Mouse (Mus musculus): Measurements from ENCODE around the gene Crtc3.

Crtc3 gene

DNA sequence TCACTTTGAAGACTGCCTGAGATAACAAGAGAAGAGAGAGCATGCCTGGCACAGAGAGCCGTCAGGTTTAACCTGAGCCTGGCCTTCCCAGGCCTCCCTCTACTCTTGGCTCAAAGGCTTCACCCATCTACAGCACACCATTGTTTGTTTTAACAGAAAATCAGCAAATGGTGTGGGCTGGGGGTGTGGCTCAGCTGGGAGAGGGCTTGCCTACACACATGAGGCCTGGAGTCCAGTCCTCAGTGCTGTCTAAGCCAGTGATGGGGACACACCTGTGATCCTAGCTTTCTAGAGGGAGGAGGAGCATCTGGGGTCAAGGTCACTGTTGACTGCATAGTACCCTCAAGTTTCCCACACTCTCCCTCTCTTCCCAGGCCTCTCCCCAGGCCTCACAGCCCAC, 6.0 kb downstream of the Crtc3 start:
- no peak for DNase-seq (ENCODE audit: low spot score)

DNA sequence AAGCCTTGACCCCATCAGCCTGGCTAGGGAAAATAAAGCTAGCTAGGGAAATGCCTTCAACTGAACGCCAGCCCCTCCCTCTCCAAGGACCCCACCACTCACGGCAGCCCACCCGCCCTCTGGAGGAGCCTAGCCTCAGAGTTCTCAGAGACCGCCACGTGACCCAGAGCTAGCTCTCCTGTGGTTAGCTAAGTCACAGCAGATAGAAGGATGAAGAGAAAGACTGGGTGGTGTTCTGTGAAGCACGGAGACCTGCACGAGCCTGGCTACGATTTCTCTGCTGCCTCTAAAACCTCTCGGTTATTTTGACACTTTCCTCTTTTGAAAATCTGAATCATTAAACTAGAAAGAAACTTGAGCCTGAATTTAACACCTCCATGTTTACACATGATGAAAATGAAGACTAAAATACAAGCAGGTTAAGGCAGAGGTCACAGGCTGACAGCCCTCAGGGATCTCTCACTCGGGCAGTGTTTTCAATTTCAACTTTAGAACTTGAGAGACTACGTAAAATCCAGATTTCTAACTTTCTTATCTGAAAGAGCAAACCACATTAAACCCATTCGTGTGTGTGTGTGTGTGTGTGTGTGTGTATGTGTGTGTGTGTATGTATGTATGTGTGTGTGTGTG, 8.3 kb downstream of the Crtc3 start:
- DNase-seq (ENCODE audit: low spot score): no peak

- no peak for DNase-seq (ENCODE audit: low spot score)
Measured at GRCm38 (mm10) chr7:80672323-80672722, 16.4 kb downstream of the Crtc3 start.

- no peak for DNase-seq (ENCODE audit: low spot score)
Measured at GRCm38 (mm10) chr7:80670889-80671288, 17.8 kb downstream of the Crtc3 start.

DNA sequence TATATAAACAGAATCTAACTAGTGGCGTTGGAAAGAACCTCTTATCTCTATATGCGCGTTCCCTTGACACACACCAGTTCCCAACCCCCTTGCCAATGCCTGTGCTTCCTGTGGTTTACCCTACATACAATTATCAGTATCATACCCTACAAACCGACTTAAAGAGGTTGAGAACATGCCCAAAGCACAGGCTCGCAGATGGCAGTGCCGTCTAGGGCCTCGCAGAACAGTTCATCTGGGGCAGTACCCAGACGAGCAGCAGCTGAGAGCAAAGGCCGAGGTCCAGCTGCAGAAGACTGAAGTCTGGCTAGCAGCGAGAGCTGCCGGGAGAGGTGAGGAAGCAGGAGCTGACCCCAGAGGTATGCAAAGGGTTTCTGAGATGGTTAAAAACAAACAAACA, 21.5 kb downstream of the Crtc3 start:
- no peak for DNase-seq (ENCODE audit: low spot score)

GRCm38 (mm10) chr7:80666198-80666915, 22.3 kb downstream of the Crtc3 start:
- no peak for DNase-seq (ENCODE audit: low spot score)

- DNase-seq (ENCODE audit: low spot score): no peak
Measured at GRCm38 (mm10) chr7:80661082-80661481, 27.6 kb downstream of the Crtc3 start.

- DNase-seq (ENCODE audit: low spot score): peak; percentile 27
Measured at GRCm38 (mm10) chr7:80660619-80661018, 28.1 kb downstream of the Crtc3 start.

GRCm38 (mm10) chr7:80657896-80658295, 30.8 kb downstream of the Crtc3 start:
- DNase-seq (ENCODE audit: low spot score): no peak

DNA sequence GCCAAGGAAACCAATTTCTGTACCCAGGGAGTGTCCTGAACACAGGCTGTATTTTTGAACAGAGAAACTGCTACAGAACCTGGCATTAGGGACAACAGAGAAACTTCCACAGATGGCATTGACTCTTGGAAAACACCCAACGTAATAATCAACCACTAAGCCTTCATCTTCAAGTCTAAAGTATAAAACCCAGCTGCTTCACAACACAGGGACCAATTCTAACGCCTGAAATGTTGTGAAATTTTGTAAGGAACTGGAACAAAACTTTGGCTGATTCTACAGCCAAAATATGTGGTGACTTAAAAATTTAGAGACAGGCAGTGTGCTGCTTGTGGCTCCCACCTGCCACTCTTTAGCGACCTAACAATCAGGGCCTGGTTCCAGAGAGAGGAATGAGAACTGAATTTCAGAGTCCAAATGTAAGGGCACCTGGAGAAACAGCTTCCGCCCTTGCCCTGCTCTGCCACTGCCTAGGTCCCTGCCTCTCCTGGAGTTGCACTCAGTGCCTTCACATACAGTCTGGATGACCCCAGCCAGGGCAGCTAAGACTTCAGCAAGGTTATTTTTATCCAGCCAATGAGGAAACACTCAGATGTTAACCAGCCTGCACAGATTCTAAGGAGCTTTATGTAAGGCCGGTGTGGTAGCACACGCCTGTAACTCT, 33.2 kb downstream of the Crtc3 start:
- no peak for DNase-seq (ENCODE audit: low spot score)

GRCm38 (mm10) chr7:80654926-80655325, 33.8 kb downstream of the Crtc3 start:
- DNase-seq (ENCODE audit: low spot score): no peak

DNA sequence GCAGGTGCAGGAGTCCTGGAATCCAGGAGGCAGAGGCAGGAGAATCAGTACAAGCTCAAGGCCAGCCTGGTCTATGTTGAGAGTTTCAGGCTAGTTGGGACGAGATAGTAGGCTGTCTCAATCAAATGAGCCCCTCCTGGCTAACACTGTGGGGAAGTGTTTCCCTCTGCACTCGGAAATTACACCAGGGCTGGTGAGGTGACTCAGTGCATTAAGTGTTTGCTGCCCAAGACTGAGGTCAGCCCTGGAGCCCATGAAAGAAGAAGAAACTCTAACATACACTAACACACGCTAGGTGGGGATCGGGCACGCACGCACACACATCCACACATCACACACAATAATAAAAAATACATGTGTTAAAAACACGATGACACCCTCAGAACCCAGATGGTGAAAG, 34.3 kb downstream of the Crtc3 start:
- DNase-seq (ENCODE audit: low spot score): no peak

DNA sequence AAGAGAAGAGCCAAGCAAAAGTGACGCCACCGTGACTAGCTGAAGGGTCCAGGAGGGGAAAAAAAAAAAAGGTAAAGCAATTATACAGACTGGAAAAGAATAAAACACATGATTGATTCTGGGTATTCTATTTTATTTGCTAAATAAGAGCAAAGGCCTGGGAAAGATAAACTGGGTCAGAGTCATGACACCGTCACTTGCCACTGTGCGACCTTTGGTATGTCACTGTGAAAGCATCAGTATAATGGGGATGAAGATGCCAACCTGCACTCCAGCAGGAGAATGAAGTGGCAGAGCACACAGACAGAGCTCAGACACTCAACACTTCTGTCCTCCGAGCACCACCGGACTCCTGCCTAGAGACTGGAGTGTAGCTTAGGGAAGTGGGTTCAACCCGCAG, 34.7 kb downstream of the Crtc3 start:
- no peak for DNase-seq (ENCODE audit: low spot score)

DNA sequence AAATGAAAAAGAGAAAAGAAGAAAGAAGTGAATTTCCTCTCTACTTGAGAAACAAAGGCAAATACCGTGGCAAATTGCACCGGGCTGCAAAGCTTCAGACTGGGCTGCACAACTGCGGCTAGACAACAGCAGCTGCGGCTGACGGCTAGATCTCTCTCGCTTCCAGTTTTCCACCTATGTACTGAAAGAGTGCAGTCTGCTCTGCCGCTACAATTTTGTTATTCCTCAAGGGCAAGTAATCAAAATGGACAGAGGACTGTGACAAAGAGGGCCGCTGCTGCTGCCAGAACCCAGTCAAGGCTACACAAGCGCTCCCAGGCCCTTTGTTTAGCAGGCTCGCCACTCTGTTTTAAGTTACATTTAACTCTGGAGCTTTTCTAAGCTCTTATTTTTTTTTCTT, 35.6 kb downstream of the Crtc3 start:
- no peak for DNase-seq (ENCODE audit: low spot score)

DNA sequence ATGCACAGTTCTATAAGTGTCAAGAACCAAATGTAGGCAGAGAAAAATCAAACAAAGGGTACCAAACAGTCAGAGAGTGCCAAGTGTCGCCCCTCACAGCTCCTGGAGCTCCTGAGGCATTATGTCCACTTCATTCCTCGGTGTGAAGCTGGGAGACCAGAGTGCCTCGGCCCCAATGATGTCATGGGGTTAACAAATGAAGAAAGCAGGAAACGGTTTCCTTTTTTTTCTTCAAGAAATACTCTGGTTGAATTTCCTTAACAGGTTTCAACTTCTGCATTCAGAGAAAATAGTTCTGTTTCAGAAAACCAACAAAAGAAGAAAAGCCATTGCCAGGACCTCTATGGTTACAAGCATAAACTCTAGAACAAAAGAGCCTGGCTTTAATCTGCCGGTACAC, 36.4 kb downstream of the Crtc3 start:
- no peak for DNase-seq (ENCODE audit: low spot score)

- no peak for DNase-seq (ENCODE audit: low spot score)
Measured at GRCm38 (mm10) chr7:80647437-80647871, 41.2 kb downstream of the Crtc3 start.

GRCm38 (mm10) chr7:80646093-80647025, 42.3 kb downstream of the Crtc3 start:
- no peak for DNase-seq (ENCODE audit: low spot score)

DNA sequence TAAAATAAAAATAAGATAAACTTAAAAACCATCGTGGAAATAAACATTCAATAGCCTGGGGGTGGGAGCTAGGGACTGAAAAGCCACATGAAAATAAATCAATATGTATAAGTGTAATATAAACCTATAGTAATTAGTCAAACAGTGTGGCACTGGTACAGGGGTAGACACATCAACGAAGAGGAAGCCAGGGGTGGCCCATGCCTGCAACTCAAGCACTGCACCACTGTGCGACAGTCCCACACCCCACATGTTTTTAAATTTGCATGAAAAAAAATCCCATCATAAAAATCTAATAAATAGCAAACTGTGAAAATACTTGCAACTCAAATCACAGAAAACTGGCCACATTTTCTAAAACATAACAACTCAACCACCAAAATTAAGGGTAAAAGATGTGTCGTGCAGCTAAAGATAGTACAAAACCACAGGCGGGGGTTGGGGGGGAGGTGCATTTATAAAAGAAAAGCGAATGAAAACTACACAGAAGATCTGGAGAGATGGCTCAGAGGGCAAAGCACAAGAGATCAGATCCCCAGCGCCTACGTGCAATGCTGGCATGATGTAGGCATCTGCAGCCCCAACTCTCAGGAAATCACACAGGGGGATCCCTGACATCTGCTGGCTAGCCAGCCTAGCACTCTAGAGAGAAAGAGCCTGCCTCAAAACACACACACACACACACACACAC, 45.6 kb downstream of the Crtc3 start:
- no peak for DNase-seq (ENCODE audit: low spot score)

DNA sequence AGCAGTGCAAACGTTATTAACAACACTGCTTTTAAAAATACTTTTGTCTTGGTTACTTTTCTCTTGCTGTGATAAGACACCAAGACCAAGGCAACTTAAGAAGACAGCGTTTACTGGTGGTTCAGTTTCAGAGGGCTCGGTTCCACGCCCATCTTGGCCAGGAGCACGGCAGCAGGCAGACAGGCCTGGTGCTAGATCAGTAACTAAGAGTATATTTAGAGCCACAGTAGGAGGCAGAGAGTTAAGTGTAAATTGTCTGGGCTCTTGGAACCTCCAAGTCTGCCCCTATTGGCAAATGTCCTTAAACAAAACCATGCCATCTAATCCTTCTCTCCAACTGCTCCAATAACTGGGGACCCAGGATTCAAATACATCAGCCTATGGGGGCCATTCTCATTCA, 46.1 kb downstream of the Crtc3 start:
- no peak for DNase-seq (ENCODE audit: low spot score)

DNA sequence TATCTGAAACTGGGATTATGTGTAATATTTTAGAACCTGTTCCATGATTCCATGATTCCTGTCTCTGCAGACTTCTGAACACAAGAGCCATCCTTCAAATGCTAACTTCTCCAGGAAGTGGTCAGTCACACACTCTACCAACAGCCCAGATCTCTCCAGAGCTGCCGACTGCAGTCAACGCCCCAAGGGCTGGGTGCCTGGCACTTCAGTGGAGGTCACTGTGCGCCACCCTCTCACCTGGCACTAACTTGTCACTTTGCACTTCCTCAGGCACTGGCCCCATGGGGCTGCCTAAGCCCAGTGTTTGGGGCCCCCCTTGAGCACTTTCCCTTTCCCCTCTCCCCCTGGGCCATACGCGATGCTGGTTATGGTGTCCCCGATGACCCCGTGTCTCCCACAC, 46.8 kb downstream of the Crtc3 start:
- DNase-seq (ENCODE audit: low spot score): no peak

- no peak for DNase-seq (ENCODE audit: low spot score)
Measured at GRCm38 (mm10) chr7:80641497-80641896, 47.2 kb downstream of the Crtc3 start.

GRCm38 (mm10) chr7:80639981-80640380, 48.7 kb downstream of the Crtc3 start:
- no peak for DNase-seq (ENCODE audit: low spot score)

All from urinary bladder, postnatal 25 days (tissue).